Mouse (Mus musculus) kidney, adult 8-10 months (tissue): ENCODE results near the gene Ang5.
"Not testable (repeated sequence)": the region's sequence is repeated elsewhere in the genome, so short reads cannot be mapped to it uniquely, and the experiment has no call there.

ENCODE experiments used
- DNase-seq, 2 experiments: peaks; one replicate each; pipeline ENCODE4 v3.0.0; 2022

The Ang5 gene

GRCm38 (mm10) chr14:43956769-43957168, at the start of gene Ang5:
Gene Ang5, plus strand, starts transcription at chr14:43957069.
- not testable (repeated sequence) for DNase-seq

- not testable (repeated sequence) for DNase-seq
Measured at GRCm38 (mm10) chr14:43918214-43918613, 38.7 kb upstream of the Ang5 start.

- not testable (repeated sequence) for DNase-seq
Measured at GRCm38 (mm10) chr14:43923459-43923858, 33.4 kb upstream of the Ang5 start, which contains the start of gene Ear10. Gene Ear10, minus strand, starts transcription at chr14:43923559.

GRCm38 (mm10) chr14:43924688-43925403, 32.0 kb upstream of the Ang5 start, which contains the start of gene Gm8113:
Gene Gm8113, plus strand, starts transcription at chr14:43925390.
- DNase-seq: peak; percentile 24 to 59

- not testable (repeated sequence) for DNase-seq
Measured at GRCm38 (mm10) chr14:43925404-43925950, 31.4 kb upstream of the Ang5 start.

- DNase-seq: peak; percentile 2 to 34
Measured at GRCm38 (mm10) chr14:43932991-43933390, 23.9 kb upstream of the Ang5 start.

GRCm38 (mm10) chr14:43933399-43933798, 23.5 kb upstream of the Ang5 start:
- not testable (repeated sequence) for DNase-seq

- not testable (repeated sequence) for DNase-seq
Measured at GRCm38 (mm10) chr14:43953382-43953781, 3.5 kb upstream of the Ang5 start.

GRCm38 (mm10) chr14:43955074-43955473, 1.8 kb upstream of the Ang5 start:
- DNase-seq: not testable (repeated sequence)

GRCm38 (mm10) chr14:43983454-43983853, 26.6 kb downstream of the Ang5 start:
- DNase-seq: no peak

GRCm38 (mm10) chr14:43983897-43984296, 27.0 kb downstream of the Ang5 start:
- peak; percentile 2 to 44 for DNase-seq

- DNase-seq: no peak
Measured at GRCm38 (mm10) chr14:43986147-43986546, 29.3 kb downstream of the Ang5 start.

- peak; percentile 24 to 70 for DNase-seq
Measured at GRCm38 (mm10) chr14:43987404-43987803, 30.5 kb downstream of the Ang5 start.

- DNase-seq: not testable (repeated sequence)
Measured at GRCm38 (mm10) chr14:43998455-43999000, 41.7 kb downstream of the Ang5 start.

GRCm38 (mm10) chr14:44001600-44001999, 44.7 kb downstream of the Ang5 start:
- DNase-seq: no peak

GRCm38 (mm10) chr14:44002169-44002568, 45.3 kb downstream of the Ang5 start, which contains the start of gene Ang6:
Gene Ang6, minus strand, starts transcription at chr14:44002269.
- no peak for DNase-seq

GRCm38 (mm10) chr14:44008021-44008420, 51.2 kb downstream of the Ang5 start:
- not testable (repeated sequence) for DNase-seq

- DNase-seq: not testable (repeated sequence)
Measured at GRCm38 (mm10) chr14:44009686-44010085, 52.8 kb downstream of the Ang5 start.
